Mouse (Mus musculus) heart, adult 2 months (tissue): ENCODE data around the gene Fgr. TPM values are rescaled to one million over a fixed set of nuclear protein-coding genes. Genes with fewer than 3 reads are reported as not detected.
A peak's percentile ranks its signal among the peaks of the same experiment; 100 is the strongest.
"Not testable (repeated sequence)": the region's sequence is repeated elsewhere in the genome, so short reads cannot be mapped to it uniquely, and the experiment has no call there.

Experiments used
- DNase-seq, 2 experiments: peaks; one replicate each; pipeline ENCODE4 v3.0.0; 2021
- H3K27ac ChIP-seq: fragments of 200-600 bp; 2 replicates; pipeline ENCODE4 v1.8.1; 2022
- H3K27me3 ChIP-seq: fragments of 200-500 bp; 2 replicates; pipeline ENCODE4 v1.6.1; 2012; ENCODE audit warnings: mild to moderate bottlenecking, low read length, inconsistent platforms, mixed read lengths; ENCODE audit not compliant: control insufficient read depth, insufficient read depth
- H3K36me3 ChIP-seq: fragments of 200-500 bp; 2 replicates; pipeline ENCODE4 v1.6.1; 2012; ENCODE audit warnings: low read length, inconsistent platforms; ENCODE audit not compliant: control insufficient read depth, insufficient read depth
- H3K4me1 ChIP-seq: fragments of 200-500 bp; 2 replicates; pipeline ENCODE4 v1.6.1; 2011; ENCODE audit warnings: low read length; ENCODE audit not compliant: control insufficient read depth, insufficient read depth
- H3K4me3 ChIP-seq: fragments of 200-600 bp; 2 replicates; pipeline ENCODE4 v1.8.1; 2022
- H3K79me2 ChIP-seq: fragments of 200-500 bp; replicated peaks from 2 replicates; pipeline ENCODE4 v1.6.1; 2012; ENCODE audit warnings: mild to moderate bottlenecking, inconsistent platforms, low read length, moderate library complexity, mixed read lengths; ENCODE audit not compliant: control insufficient read depth, insufficient read depth
- H3K9ac ChIP-seq: fragments of 200-500 bp; 2 replicates; pipeline ENCODE4 v1.6.1; 2012; ENCODE audit warnings: low read depth, mild to moderate bottlenecking, control low read depth, inconsistent platforms, low read length, mixed read lengths
- CTCF ChIP-seq: fragments of 200-600 bp; IDR thresholded peaks from 2 replicates; pipeline ENCODE4 v1.8.1; 2022; ENCODE audit warnings: antibody characterized with exemption, mild to moderate bottlenecking, moderate library complexity
- EP300 ChIP-seq: fragments of 200-500 bp; IDR thresholded peaks from 2 replicates; pipeline ENCODE4 v1.6.1; 2011; ENCODE audit warnings: low read depth, low read length, control low read depth; ENCODE audit not compliant: insufficient read depth
- POLR2A ChIP-seq: fragments of 200-500 bp; IDR thresholded peaks from 2 replicates; pipeline ENCODE4 v1.6.1; 2011; ENCODE audit warnings: mild to moderate bottlenecking, low read depth, low read length, control low read depth; ENCODE audit not compliant: insufficient read depth
- WGBS: fragments of 180-500 bp; shearing (Covaris S2); methylation state at CpG from one replicate; pipeline ENCODE4 v1.1.7; 2018; 5-methylcytosine and 5-hydroxymethylcytosine counted together
- intact Hi-C: fragments of 180-260 bp; cut with DNase I; formaldehyde crosslinking; loops from one replicate; pipeline ENCODE4 v1.15.1; 2025
- long read RNA-seq: library from polyadenylated mRNA; stranded (forward); transcript quantifications from one replicate; pipeline ENCODE4 v2.0.0, GENCODE M21; 2021
- polyA plus RNA-seq: library from polyadenylated mRNA; depleted of rRNA; stranded (reverse); fragments of >200 nt; gene quantifications from 2 replicates; pipeline ENCODE4 v1.2.3, GENCODE M21; 2012; rRNA removed
- total RNA-seq, 2 experiments: library from RNA; stranded (reverse); gene quantifications; 2 replicates each; pipeline ENCODE4 v1.2.3; 2021

Fgr gene
- total RNA-seq (under 1 TPM; 0.43 to 0.47 TPM), polyA plus RNA-seq (0.73 and 1.7 TPM in 2 replicates)
- long read RNA-seq, result 0 reads

- no peak for TF ChIP-seq CTCF
- TF ChIP-seq EP300, result no peak
- no peak for TF ChIP-seq POLR2A
- WGBS, result 51% methylated on average over 21 of the region's 21 CpGs
- intact Hi-C loops, result no loop called here
- H3K79me2 ChIP-seq, result no peaks in the 10 kb centered on the region
- H3K4me1 ChIP-seq, result peaks cover 9% of the 10 kb centered on the region
- DNase-seq, result peak in 1 of 2 experiments; percentile 51
- H3K9ac ChIP-seq, result no peak within 1 kb of the TSS
- 0 out of 2 replicates have a peak within 1 kb of the TSS, but pooled peaks have one; percentile 6 for H3K4me3 ChIP-seq
- H3K27me3 ChIP-seq, result no peaks in the 10 kb centered on the region
- H3K36me3 ChIP-seq, result no peaks in the 10 kb centered on the region
- H3K27ac ChIP-seq, result peak within 1 kb of the TSS; percentile 24
Measured at GRCm38 (mm10) chr4:132973814-132974398, at the start of gene Fgr. Gene Fgr (plus strand): TSS chr4:132974095.

DNA sequence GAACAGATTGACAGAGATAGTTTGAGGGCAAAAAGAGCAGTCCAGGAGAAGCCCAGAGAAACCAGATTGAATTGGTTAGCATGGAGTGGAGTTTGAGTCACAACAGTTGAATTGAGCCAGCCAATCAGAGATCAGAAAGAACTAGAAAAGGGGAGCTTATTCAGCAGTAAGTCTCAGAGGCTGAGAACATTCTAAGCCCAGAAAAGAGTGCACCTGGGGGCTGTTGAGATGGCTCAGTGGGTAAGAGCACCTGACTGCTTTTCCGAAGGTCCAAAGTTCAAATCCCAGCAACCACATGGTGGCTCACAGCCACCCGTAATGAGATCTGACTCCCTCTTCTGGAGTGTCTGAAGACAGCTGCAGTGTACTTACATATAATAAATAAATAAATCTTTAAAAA lies 47.4 kb upstream of the Fgr start:
- intact Hi-C loops, DNase-seq, H3K4me3 ChIP-seq, H3K4me1 ChIP-seq, H3K9ac ChIP-seq, H3K27me3 ChIP-seq, H3K27ac ChIP-seq, H3K36me3 ChIP-seq, H3K79me2 ChIP-seq: not testable (repeated sequence)
- WGBS, result 59% methylated on average over 2 of the region's 2 CpGs

- Histone ChIP-seq H3K9ac (no peak overlapping the region), H3K79me2 (no peaks in the 10 kb centered on the region), H3K4me1 (no peaks in the 10 kb centered on the region), H3K4me3 (no peak overlapping the region), H3K36me3 (no peaks in the 10 kb centered on the region), H3K27me3 (no peaks in the 10 kb centered on the region), H3K27ac (no peak overlapping the region)
- TF ChIP-seq CTCF, result peak; percentile 99; the same call in 1 of the 2 replicates
- TF ChIP-seq POLR2A, result no peak
- DNase-seq, result peak; percentile 20 to 42
- 13% methylated on average over 8 of the region's 8 CpGs for WGBS
- intact Hi-C loops, result loop anchor here (2.0 kb wide), 1 partner anchor 154 kb away; no protein-coding TSS in a partner anchor
Measured at GRCm38 (mm10) chr4:132930784-132931183, 43.1 kb upstream of the Fgr start.

DNA sequence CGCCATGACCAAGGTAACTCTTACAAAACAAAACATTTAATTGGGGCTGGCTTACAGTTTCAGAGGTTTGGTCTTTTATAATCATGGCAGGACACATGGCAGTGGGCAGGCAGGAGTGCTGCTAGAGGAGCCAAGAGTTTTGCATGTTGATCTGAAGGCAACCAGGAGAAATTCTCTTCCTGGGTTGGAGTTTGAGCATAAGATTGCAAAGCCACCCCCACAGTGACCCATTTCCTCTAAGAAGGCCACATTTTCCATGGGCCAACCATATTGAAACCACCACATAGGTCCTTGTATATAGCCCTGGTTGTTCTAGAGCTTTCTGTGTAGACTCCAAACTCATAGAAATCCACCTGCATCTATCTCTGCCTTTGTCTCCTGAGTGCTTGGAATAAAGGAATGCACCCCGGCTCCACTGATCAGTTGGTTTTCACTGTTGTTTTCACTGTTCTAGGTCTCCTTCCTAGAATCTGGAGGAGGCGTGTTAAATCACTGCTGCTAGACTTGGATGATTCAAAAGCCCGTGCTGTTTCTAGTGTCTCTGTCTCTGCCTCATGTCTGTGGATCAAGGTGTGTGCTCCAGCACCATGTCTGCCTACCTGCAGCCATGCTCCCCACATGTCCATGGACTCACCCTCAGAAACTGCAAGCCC lies 41.0 kb upstream of the Fgr start:
- intact Hi-C loops, result no loop called here
- no peak overlapping the region for H3K27ac ChIP-seq
- no peaks in the 10 kb centered on the region for H3K36me3 ChIP-seq
- TF ChIP-seq CTCF, result no peak
- no peak for TF ChIP-seq EP300
- TF ChIP-seq POLR2A, result no peak
- H3K9ac ChIP-seq, result no peak overlapping the region
- no peaks in the 10 kb centered on the region for H3K79me2 ChIP-seq
- no peaks in the 10 kb centered on the region for H3K4me1 ChIP-seq
- 85% methylated on average over 4 of the region's 4 CpGs for WGBS
- H3K4me3 ChIP-seq, result no peak overlapping the region
- no peak for DNase-seq
- no peaks in the 10 kb centered on the region for H3K27me3 ChIP-seq

GRCm38 (mm10) chr4:132934639-132935038 lies 39.3 kb upstream of the Fgr start:
- no peak overlapping the region for H3K4me3 ChIP-seq
- no peak for DNase-seq
- H3K9ac ChIP-seq, result no peak overlapping the region
- 41% methylated on average over 7 of the region's 7 CpGs for WGBS
- no peaks in the 10 kb centered on the region for H3K36me3 ChIP-seq
- no peak overlapping the region for H3K27ac ChIP-seq
- no peaks in the 10 kb centered on the region for H3K79me2 ChIP-seq
- intact Hi-C loops, result no loop called here
- no peaks in the 10 kb centered on the region; the same call in 1 of the 2 replicates for H3K4me1 ChIP-seq
- TF ChIP-seq EP300 (no peak), CTCF (no peak), POLR2A (no peak)
- no peaks in the 10 kb centered on the region for H3K27me3 ChIP-seq

DNA sequence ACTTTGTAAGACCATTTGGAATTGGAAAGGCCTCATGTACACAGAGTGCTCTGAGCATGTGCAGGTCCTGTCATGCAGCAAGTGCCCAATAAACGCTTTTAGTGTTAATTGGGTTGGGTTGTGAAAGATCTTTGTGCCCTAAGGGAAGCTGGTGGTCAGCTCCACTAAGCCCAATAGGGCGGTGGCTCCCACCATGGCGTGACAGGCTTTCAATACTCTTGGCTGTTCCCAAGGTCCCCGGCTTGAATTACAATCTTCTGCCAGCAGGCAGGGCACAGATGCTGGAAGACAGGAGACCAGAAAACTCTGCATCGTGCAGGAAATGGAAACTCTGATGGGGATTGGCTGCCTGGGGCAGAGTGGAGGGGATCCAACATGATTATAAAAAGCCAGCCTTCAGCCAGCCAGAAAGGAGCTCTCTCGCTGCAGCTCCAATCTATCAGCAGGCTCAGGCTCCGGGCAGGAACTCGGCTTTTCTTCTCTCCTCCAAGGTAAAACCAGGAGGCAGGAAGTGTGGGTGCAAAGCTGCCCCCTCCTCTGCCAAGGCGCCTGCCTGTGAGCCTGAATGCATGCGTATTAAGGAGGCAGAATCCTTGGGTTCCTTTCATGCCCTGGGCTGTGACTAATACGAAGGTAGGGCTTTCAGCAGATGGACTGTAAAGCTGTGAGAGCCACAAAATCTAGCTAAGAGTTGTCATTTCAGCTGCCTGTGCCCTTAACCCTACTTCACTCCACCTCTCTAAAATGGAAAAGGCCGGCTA lies 35.5 kb upstream of the Fgr start:
- intact Hi-C loops, result no loop called here
- Histone ChIP-seq H3K4me1 (no peaks in the 10 kb centered on the region; the same call in 1 of the 2 replicates), H3K4me3 (no peak overlapping the region), H3K27ac (no peak overlapping the region), H3K27me3 (no peaks in the 10 kb centered on the region), H3K9ac (no peak overlapping the region), H3K79me2 (no peaks in the 10 kb centered on the region), H3K36me3 (no peaks in the 10 kb centered on the region)
- TF ChIP-seq CTCF, result no peak
- no peak for TF ChIP-seq EP300
- no peak for TF ChIP-seq POLR2A
- 41% methylated on average over 12 of the region's 12 CpGs for WGBS
- DNase-seq, result peak in 1 of 2 experiments; percentile 14
